Mouse (Mus musculus) T-cell, adult 66 days (primary cell): Measurements from ENCODE around the gene Olfr361. TPM values are rescaled to one million over a fixed set of nuclear protein-coding genes. Genes with fewer than 3 reads are reported as not detected.

ENCODE experiments used
- total RNA-seq, 2 experiments: library from RNA; stranded (reverse); gene quantifications; 3 replicates in 1 of 2; 4 replicates in 1 of 2; pipeline ENCODE4 v1.2.4; 2023

The Olfr361 gene
- not detected for total RNA-seq

GRCm38 (mm10) chr2:37089190-37089589, at the start of gene Olfr361:
Gene Olfr361 (minus strand): TSS chr2:37089290.

GRCm38 (mm10) chr2:37117810-37118209, 28.7 kb upstream of the Olfr361 start, which contains the start of gene Olfr362:
Gene Olfr362 (minus strand): TSS chr2:37117910.

GRCm38 (mm10) chr2:37065446-37065845, 23.6 kb downstream of the Olfr361 start, which contains the start of gene Olfr360:
Gene Olfr360 (plus strand): TSS chr2:37065746.

Other genes with a start within 250 kb of the Olfr361 start
- not detected for gene Olfr350, start 243.0 kb downstream of the Olfr361 start, total RNA-seq
- under 1 TPM in 1 of 2 experiments, not detected in 1; 0.17 TPM for gene Olfr351, start 226.6 kb downstream of the Olfr361 start, total RNA-seq
- gene Olfr352, start 220.8 kb downstream of the Olfr361 start, total RNA-seq: not detected
- gene Olfr353, start 196.4 kb downstream of the Olfr361 start, total RNA-seq: not detected
- not detected for gene Olfr354, start 183.6 kb downstream of the Olfr361 start, total RNA-seq
- not detected for gene Olfr355, start 160.4 kb downstream of the Olfr361 start, total RNA-seq
- gene Olfr356, start 152.2 kb downstream of the Olfr361 start, total RNA-seq: not detected
- gene Olfr357, start 95.5 kb downstream of the Olfr361 start, total RNA-seq: not detected
- gene Olfr358, start 80.0 kb downstream of the Olfr361 start, total RNA-seq: not detected
- gene Olfr360, start 23.5 kb downstream of the Olfr361 start, total RNA-seq: not detected
- gene Olfr362, start 28.6 kb upstream of the Olfr361 start, total RNA-seq: not detected
- gene Olfr364-ps1, start 50.0 kb upstream of the Olfr361 start, total RNA-seq: not detected
- under 1 TPM; 0.09 to 0.15 TPM for gene Olfr365, start 98.9 kb upstream of the Olfr361 start, total RNA-seq
- gene Olfr366, start 122.3 kb upstream of the Olfr361 start, total RNA-seq: not detected
- not detected for gene Olfr368, start 237.2 kb upstream of the Olfr361 start, total RNA-seq